Mouse (Mus musculus): ENCODE data around the gene Txnrd1. TPM values are rescaled to one million over a fixed set of nuclear protein-coding genes. Genes with fewer than 3 reads are reported as not detected.
A peak's percentile ranks its signal among the peaks of the same experiment; 100 is the strongest.

The Txnrd1 gene
- polyA plus RNA-seq, 1 experiment from 2014 or later, result 98.3 TPM

- Histone ChIP-seq H3K27me3 (ENCODE audit: control insufficient read depth, insufficient read depth, low read length) (no peaks in the 10 kb centered on the region), H3K4me3 (ENCODE audit: low read depth, low read length) (no peak overlapping the region), H3K4me1 (ENCODE audit: control insufficient read depth, insufficient read depth, low read length) (0 out of 2 replicates have a peak, but pooled peaks cover 10% of the 10 kb centered on the region), H3K9ac (replicated peaks; ENCODE audit: low read depth, low read length) (no peak overlapping the region), H3K9me3 (ENCODE audit: control insufficient read depth, low read depth, low read length) (no peaks in the 10 kb centered on the region), H3K27ac (ENCODE audit: low read length) (no peak overlapping the region), H3K4me2 (replicated peaks; ENCODE audit: low read depth, low read length) (no peak overlapping the region), H3K36me3 (ENCODE audit: control insufficient read depth, insufficient read depth, low read length) (peaks cover 65% of the 10 kb centered on the region)
- WGBS, result 90% methylated on average over 6 of the region's 6 CpGs
- ATAC-seq (ENCODE audit: insufficient number of reproducible peaks, insufficient read depth, low FRiP score, low read depth), result no peak
These were observed 53.6 kb downstream of the Txnrd1 start for GRCm38 (mm10) chr10:82887354-82887753.

DNA sequence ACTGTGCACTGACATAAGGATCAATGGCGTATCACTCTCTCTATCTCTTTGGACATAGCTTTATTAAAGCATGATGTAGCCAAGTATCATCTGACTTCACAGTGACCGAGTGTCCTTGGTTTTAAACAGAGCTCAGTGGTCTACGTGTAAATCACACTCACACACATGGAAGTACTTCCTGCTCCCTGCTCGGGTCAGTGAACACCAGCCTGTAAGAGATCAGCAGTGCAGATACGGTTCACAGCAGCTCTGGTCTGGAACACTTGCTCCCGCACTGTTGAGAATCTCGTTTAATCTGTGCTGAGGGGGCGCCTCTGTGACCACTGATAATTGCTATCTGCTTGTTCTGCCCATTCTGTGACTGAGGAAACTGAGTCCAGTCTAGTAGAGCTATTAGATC is 54.8 kb downstream of the Txnrd1 start:
- H3K4me2 ChIP-seq (replicated peaks; ENCODE audit: low read depth, low read length), result no peak overlapping the region
- WGBS, result 91% methylated on average over 8 of the region's 8 CpGs
- 0 out of 2 replicates have a peak, but pooled peaks cover 10% of the 10 kb centered on the region for H3K4me1 ChIP-seq (ENCODE audit: control insufficient read depth, insufficient read depth, low read length)
- H3K9ac ChIP-seq (replicated peaks; ENCODE audit: low read depth, low read length), result no peak overlapping the region
- ATAC-seq (ENCODE audit: insufficient number of reproducible peaks, insufficient read depth, low FRiP score, low read depth), result no peak
- H3K27ac ChIP-seq (ENCODE audit: low read length), result no peak overlapping the region
- no peaks in the 10 kb centered on the region for H3K27me3 ChIP-seq (ENCODE audit: control insufficient read depth, insufficient read depth, low read length)
- H3K9me3 ChIP-seq (ENCODE audit: control insufficient read depth, low read depth, low read length), result no peaks in the 10 kb centered on the region
- peaks cover 65% of the 10 kb centered on the region for H3K36me3 ChIP-seq (ENCODE audit: control insufficient read depth, insufficient read depth, low read length)
- no peak overlapping the region for H3K4me3 ChIP-seq (ENCODE audit: low read depth, low read length)

DNA sequence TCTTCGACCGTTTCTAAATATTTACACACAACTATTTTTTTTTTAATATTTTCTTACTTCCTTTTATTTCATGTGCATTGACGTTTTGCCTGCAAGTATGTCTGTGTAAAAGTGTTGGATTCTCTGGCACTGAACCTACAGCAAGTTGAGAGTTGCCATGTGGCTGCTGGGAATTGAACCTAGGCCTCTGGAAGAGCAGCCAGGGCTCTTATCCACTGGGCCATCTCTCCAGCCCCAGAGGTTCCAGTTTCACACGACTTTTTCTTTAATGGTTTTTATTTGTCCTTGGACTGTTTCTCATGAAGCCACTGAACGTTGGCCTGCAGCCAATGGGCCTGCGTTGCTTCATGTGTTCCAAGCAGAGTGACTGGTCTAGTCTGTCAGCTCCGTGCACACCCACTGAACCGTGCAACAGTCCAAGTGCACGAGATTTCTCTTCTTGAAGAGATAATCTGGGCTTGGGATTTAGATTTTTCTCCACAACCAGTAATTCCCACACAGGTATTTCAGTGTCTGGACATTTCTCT is 55.8 kb downstream of the Txnrd1 start:
- no peak for ATAC-seq (ENCODE audit: insufficient number of reproducible peaks, insufficient read depth, low FRiP score, low read depth)
- WGBS, result 57% methylated on average over 9 of the region's 9 CpGs
- no peak overlapping the region for H3K4me3 ChIP-seq (ENCODE audit: low read depth, low read length)
- H3K36me3 ChIP-seq (ENCODE audit: control insufficient read depth, insufficient read depth, low read length), result peaks cover 61% of the 10 kb centered on the region
- no peaks in the 10 kb centered on the region for H3K27me3 ChIP-seq (ENCODE audit: control insufficient read depth, insufficient read depth, low read length)
- H3K27ac ChIP-seq (ENCODE audit: low read length), result no peak overlapping the region; the same call in 1 of the 2 replicates
- no peak overlapping the region for H3K4me2 ChIP-seq (replicated peaks; ENCODE audit: low read depth, low read length)
- no peaks in the 10 kb centered on the region for H3K9me3 ChIP-seq (ENCODE audit: control insufficient read depth, low read depth, low read length)
- no peak overlapping the region for H3K9ac ChIP-seq (replicated peaks; ENCODE audit: low read depth, low read length)
- H3K4me1 ChIP-seq (ENCODE audit: control insufficient read depth, insufficient read depth, low read length), result 0 out of 2 replicates have a peak, but pooled peaks cover 10% of the 10 kb centered on the region

- ATAC-seq (ENCODE audit: insufficient number of reproducible peaks, insufficient read depth, low FRiP score, low read depth), result no peak
- Histone ChIP-seq H3K36me3 (ENCODE audit: control insufficient read depth, insufficient read depth, low read length) (peaks cover 58% of the 10 kb centered on the region), H3K27ac (ENCODE audit: low read length) (no peak overlapping the region), H3K27me3 (ENCODE audit: control insufficient read depth, insufficient read depth, low read length) (no peaks in the 10 kb centered on the region), H3K9ac (replicated peaks; ENCODE audit: low read depth, low read length) (no peak overlapping the region), H3K4me1 (ENCODE audit: control insufficient read depth, insufficient read depth, low read length) (0 out of 2 replicates have a peak, but pooled peaks cover 10% of the 10 kb centered on the region), H3K4me3 (ENCODE audit: low read depth, low read length) (no peak overlapping the region), H3K4me2 (replicated peaks; ENCODE audit: low read depth, low read length) (no peak overlapping the region), H3K9me3 (ENCODE audit: control insufficient read depth, low read depth, low read length) (no peaks in the 10 kb centered on the region)
- WGBS, result 53% methylated on average over 2 of the region's 2 CpGs
These were observed 57.2 kb downstream of the Txnrd1 start for GRCm38 (mm10) chr10:82890936-82891335.

- Histone ChIP-seq H3K9me3 (ENCODE audit: control insufficient read depth, low read depth, low read length) (no peaks in the 10 kb centered on the region), H3K4me2 (replicated peaks; ENCODE audit: low read depth, low read length) (no peak overlapping the region), H3K4me3 (ENCODE audit: low read depth, low read length) (no peak overlapping the region), H3K9ac (replicated peaks; ENCODE audit: low read depth, low read length) (no peak overlapping the region), H3K27ac (ENCODE audit: low read length) (no peak overlapping the region), H3K4me1 (ENCODE audit: control insufficient read depth, insufficient read depth, low read length) (0 out of 2 replicates have a peak, but pooled peaks cover 10% of the 10 kb centered on the region), H3K27me3 (ENCODE audit: control insufficient read depth, insufficient read depth, low read length) (no peaks in the 10 kb centered on the region), H3K36me3 (ENCODE audit: control insufficient read depth, insufficient read depth, low read length) (peaks cover 58% of the 10 kb centered on the region)
- no peak for ATAC-seq (ENCODE audit: insufficient number of reproducible peaks, insufficient read depth, low FRiP score, low read depth)
- WGBS, result 65% methylated on average over 7 of the region's 7 CpGs
These were observed 57.7 kb downstream of the Txnrd1 start for GRCm38 (mm10) chr10:82891427-82891826.

DNA sequence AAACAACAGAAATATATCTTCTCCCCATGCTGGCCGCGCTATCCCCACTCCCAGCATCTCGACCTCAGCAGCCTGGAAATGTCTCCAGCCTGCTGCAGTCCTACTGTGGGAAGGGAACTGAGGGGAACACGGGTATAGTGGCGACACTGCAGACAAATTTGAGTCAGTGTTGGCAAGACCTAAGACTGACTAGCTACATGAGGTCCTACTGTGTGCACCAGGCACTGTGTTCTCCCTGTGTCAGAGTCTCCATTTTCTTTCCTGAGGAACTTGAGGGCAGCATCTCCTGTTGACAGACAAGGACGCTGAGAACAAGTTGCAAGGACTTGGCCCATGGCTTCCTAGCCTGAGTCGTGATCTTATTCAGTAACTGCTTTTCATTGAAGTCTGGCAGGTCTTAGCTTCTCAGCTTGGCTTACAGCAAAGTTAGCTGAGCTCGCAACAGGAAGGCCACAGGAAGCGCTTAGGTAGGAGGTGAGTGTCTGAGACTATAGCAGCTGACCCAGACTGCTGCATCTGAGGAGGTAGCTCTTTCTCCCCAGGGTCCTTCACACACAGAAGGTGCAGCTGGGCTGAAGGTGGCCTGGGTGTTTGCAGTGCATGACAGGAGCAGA is 58.8 kb downstream of the Txnrd1 start:
- ATAC-seq (ENCODE audit: insufficient number of reproducible peaks, insufficient read depth, low FRiP score, low read depth), result no peak
- Histone ChIP-seq H3K9me3 (ENCODE audit: control insufficient read depth, low read depth, low read length) (no peaks in the 10 kb centered on the region), H3K27ac (ENCODE audit: low read length) (no peak overlapping the region), H3K27me3 (ENCODE audit: control insufficient read depth, insufficient read depth, low read length) (no peaks in the 10 kb centered on the region), H3K4me1 (ENCODE audit: control insufficient read depth, insufficient read depth, low read length) (0 out of 2 replicates have a peak, but pooled peaks cover 10% of the 10 kb centered on the region), H3K9ac (replicated peaks; ENCODE audit: low read depth, low read length) (no peak overlapping the region), H3K4me3 (ENCODE audit: low read depth, low read length) (no peak overlapping the region), H3K36me3 (ENCODE audit: control insufficient read depth, insufficient read depth, low read length) (peaks cover 59% of the 10 kb centered on the region), H3K4me2 (replicated peaks; ENCODE audit: low read depth, low read length) (no peak overlapping the region)
- WGBS, result 88% methylated on average over 9 of the region's 9 CpGs

DNA sequence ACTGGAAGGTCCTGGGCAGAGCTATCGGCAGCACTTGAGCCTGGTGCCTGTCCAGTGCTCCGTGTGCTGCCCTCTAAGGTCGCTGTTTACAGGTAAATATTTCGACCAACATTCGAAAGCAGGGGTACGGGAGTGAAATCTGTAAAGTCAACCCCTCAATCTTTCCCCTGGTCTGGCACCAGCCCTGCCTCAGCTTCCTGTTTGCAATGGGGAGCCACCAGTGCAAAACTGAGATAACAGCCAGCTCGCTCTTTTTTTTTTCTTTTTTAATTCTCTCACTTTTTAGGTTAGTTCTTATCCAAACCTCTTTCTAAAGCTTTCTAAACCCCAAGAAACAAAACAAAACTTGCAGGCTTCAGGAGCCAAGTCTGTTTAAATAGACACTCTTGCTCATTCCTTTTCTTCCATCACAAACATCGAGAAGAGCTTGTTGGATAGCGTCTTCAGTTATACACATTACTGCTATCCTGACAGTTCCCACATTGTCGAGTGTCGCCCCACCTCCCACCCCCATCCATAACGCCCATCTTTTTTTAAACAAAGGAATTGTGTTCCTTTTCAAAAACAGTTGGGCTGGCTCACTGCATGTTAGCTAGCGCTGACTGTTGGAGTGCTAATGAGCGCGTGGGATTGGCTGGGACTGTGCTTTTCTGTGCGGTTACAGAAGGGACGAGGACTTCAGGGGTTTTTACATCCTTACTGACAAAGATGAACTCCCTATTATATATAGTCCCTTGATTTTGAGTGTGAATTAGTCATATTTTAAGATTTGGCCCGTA is 60.3 kb downstream of the Txnrd1 start:
- Histone ChIP-seq H3K36me3 (ENCODE audit: control insufficient read depth, insufficient read depth, low read length) (peaks cover 55% of the 10 kb centered on the region), H3K4me1 (ENCODE audit: control insufficient read depth, insufficient read depth, low read length) (0 out of 2 replicates have a peak, but pooled peaks cover 10% of the 10 kb centered on the region), H3K4me2 (replicated peaks; ENCODE audit: low read depth, low read length) (no peak overlapping the region), H3K27ac (ENCODE audit: low read length) (peak overlapping the region; percentile 49; the same call in 1 of the 2 replicates), H3K27me3 (ENCODE audit: control insufficient read depth, insufficient read depth, low read length) (no peaks in the 10 kb centered on the region), H3K4me3 (ENCODE audit: low read depth, low read length) (no peak overlapping the region), H3K9ac (replicated peaks; ENCODE audit: low read depth, low read length) (no peak overlapping the region), H3K9me3 (ENCODE audit: control insufficient read depth, low read depth, low read length) (no peaks in the 10 kb centered on the region)
- WGBS, result 71% methylated on average over 18 of the region's 18 CpGs
- ATAC-seq (ENCODE audit: insufficient number of reproducible peaks, insufficient read depth, low FRiP score, low read depth), result no peak; the same call in 1 of the 2 replicates

GRCm38 (mm10) chr10:82897936-82898335 is 64.2 kb downstream of the Txnrd1 start:
- H3K4me1 ChIP-seq (ENCODE audit: control insufficient read depth, insufficient read depth, low read length), result 0 out of 2 replicates have a peak, but pooled peaks cover 2% of the 10 kb centered on the region
- no peak overlapping the region for H3K9ac ChIP-seq (replicated peaks; ENCODE audit: low read depth, low read length)
- no peak overlapping the region for H3K4me2 ChIP-seq (replicated peaks; ENCODE audit: low read depth, low read length)
- peaks cover 37% of the 10 kb centered on the region for H3K36me3 ChIP-seq (ENCODE audit: control insufficient read depth, insufficient read depth, low read length)
- 82% methylated on average over 13 of the region's 13 CpGs for WGBS
- H3K4me3 ChIP-seq (ENCODE audit: low read depth, low read length), result no peak overlapping the region
- no peaks in the 10 kb centered on the region for H3K9me3 ChIP-seq (ENCODE audit: control insufficient read depth, low read depth, low read length)
- no peaks in the 10 kb centered on the region for H3K27me3 ChIP-seq (ENCODE audit: control insufficient read depth, insufficient read depth, low read length)
- no peak for ATAC-seq (ENCODE audit: insufficient number of reproducible peaks, insufficient read depth, low FRiP score, low read depth)
- H3K27ac ChIP-seq (ENCODE audit: low read length), result no peak overlapping the region

Data from stomach, embryonic 14.5 days (tissue).